Comparison of ENCODE assay signal across 27 mouse cellular contexts in the genomic region with DNA sequence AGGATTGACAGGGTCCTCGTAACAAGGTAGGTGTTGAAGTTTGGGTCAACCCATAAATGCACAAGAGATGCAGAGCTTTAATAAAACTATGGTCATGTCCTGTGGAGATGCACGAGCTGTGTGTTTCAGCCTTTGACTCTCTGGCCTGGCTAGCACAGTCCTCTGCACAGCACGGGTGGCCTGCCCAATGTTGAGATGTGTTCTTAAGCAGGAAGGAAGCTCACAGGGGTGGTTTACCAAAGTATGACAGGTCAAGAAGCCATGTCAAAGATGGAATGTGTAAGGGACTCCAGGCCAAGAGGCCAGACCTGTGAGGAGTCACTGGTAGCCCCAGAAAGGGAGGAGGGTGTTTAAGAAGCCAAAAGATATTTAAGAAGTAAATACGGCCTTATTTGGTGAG.
"Had no signal": no experiment of that assay in that cellular context is flagged by ENCODE, and none has a peak within 500 bp of the region (broad histone marks: within the 10 kb centered on the region; RNA-seq: fewer than 3 reads in every experiment).

No protein-coding gene starts in this region.

- H3K4me3 ChIP-seq: heart, embryonic 13.5 days; heart, embryonic 15.5 days; hindbrain, embryonic 10.5 days; hindbrain, embryonic 12.5 days; kidney, embryonic 15.5 days; limb, embryonic 13.5 days; limb, embryonic 15.5 days; liver, embryonic 13.5 days; liver, embryonic 15.5 days had no signal

- H3K27me3 ChIP-seq: heart, embryonic 13.5 days; heart, embryonic 15.5 days; hindbrain, embryonic 12.5 days; kidney, embryonic 15.5 days; limb, embryonic 13.5 days; limb, embryonic 15.5 days; liver, embryonic 13.5 days; liver, embryonic 15.5 days had no signal

- H3K9me3 ChIP-seq: heart, embryonic 15.5 days; kidney, embryonic 15.5 days; limb, embryonic 15.5 days; liver, embryonic 13.5 days; liver, embryonic 15.5 days had no signal

- ATAC-seq: hindbrain, embryonic 16.5 days; intestine, embryonic 16.5 days had no signal

- H3K4me1 ChIP-seq: heart, embryonic 13.5 days; heart, embryonic 15.5 days; hindbrain, embryonic 10.5 days; hindbrain, embryonic 12.5 days; kidney, embryonic 15.5 days; limb, embryonic 13.5 days; limb, embryonic 15.5 days had no signal

- H3K9ac ChIP-seq: heart, embryonic 13.5 days; heart, embryonic 15.5 days; hindbrain, embryonic 12.5 days; hindbrain, embryonic 14.5 days; kidney, embryonic 15.5 days; limb, embryonic 13.5 days; limb, embryonic 15.5 days; liver, embryonic 13.5 days; liver, embryonic 15.5 days had no signal

- H3K36me3 ChIP-seq: heart, embryonic 15.5 days; hindbrain, embryonic 10.5 days; kidney, embryonic 15.5 days; limb, embryonic 13.5 days; limb, embryonic 15.5 days; liver, embryonic 13.5 days; liver, embryonic 15.5 days had no signal

- H3K27ac ChIP-seq: heart, embryonic 13.5 days; heart, embryonic 15.5 days; hindbrain, embryonic 10.5 days; hindbrain, embryonic 12.5 days; hindbrain, embryonic 14.5 days; kidney, embryonic 15.5 days; kidney, postnatal 0 days; limb, embryonic 13.5 days; limb, embryonic 15.5 days; liver, embryonic 13.5 days; liver, embryonic 15.5 days had no signal

- DNase-seq: gastrocnemius, postnatal 14 days; gastrocnemius, postnatal 36 days; heart, adult 18-20 months; heart, postnatal 36 days; kidney, adult 11 months; kidney, adult 2 months; kidney, adult 9 months; kidney, postnatal 14 days; kidney, postnatal 36 days; layer of hippocampus, adult 9-11 months; layer of hippocampus, postnatal 36 days; left cerebral cortex, postnatal 4 days; liver, embryonic 13.5 days; lung, adult 18-20 months had no signal

- H3K4me2 ChIP-seq: heart, embryonic 11.5 days; heart, embryonic 13.5 days; heart, embryonic 15.5 days; hindbrain, embryonic 12.5 days; hindbrain, embryonic 14.5 days; kidney, embryonic 15.5 days; limb, embryonic 13.5 days; limb, embryonic 15.5 days; liver, embryonic 13.5 days; liver, embryonic 15.5 days had no signal
